Mouse (Mus musculus): ENCODE data around the gene Capzb. TPM values are rescaled to one million over a fixed set of nuclear protein-coding genes. Genes with fewer than 3 reads are reported as not detected.
A peak's percentile ranks its signal among the peaks of the same experiment; 100 is the strongest.

Capzb gene
- polyA plus RNA-seq, 1 experiment = 167 TPM

DNA sequence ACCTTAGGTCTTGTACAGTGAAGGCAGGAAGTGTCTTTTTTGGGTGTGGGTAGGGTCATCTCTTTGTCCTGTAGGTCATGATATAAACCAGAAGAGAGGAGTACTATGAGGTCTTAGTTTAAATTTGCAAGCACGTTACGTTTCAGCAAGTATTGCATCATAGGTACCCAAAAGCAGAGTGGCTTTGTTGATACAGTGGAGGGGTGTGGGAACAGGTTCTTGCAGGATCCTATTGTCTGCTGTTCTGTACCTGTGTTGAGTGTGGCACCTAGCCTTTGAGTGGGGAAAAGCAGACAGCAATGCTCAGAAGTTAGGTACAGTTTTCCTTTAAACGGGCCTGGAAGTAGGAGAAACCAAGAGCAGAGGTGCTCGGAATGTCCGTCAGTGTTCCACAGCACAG is 36.6 kb downstream of the Capzb start:
- H3K4me3 ChIP-seq (ENCODE audit: control insufficient read depth, insufficient read depth, low read length) = no peak overlapping the region
- TF ChIP-seq CTCF (IDR thresholded peaks at IDR 0.05; ENCODE audit: borderline replicate concordance, control insufficient read depth, extremely low read depth, insufficient read depth, low read length, poor library complexity) (no peak), POLR2A (IDR thresholded peaks at IDR 0.05; ENCODE audit: control insufficient read depth, extremely low read depth, insufficient read depth, low read length, poor library complexity) (no peak)
- H3K27me3 ChIP-seq (ENCODE audit: control insufficient read depth, insufficient read depth, low read length) = no peaks in the 10 kb centered on the region
- no peaks in the 10 kb centered on the region; the same call in 1 of the 2 replicates for H3K36me3 ChIP-seq (ENCODE audit: control insufficient read depth, insufficient read depth, low read length)
- 96% methylated on average over 5 of the region's 5 CpGs for WGBS
- H3K27ac ChIP-seq (ENCODE audit: control insufficient read depth, insufficient read depth, low read length) = no peak overlapping the region
- 0 out of 2 replicates have a peak, but pooled peaks cover 8% of the 10 kb centered on the region for H3K4me1 ChIP-seq (replicated peaks; ENCODE audit: control insufficient read depth, insufficient read depth, low read length)
- no peak for DNase-seq

DNA sequence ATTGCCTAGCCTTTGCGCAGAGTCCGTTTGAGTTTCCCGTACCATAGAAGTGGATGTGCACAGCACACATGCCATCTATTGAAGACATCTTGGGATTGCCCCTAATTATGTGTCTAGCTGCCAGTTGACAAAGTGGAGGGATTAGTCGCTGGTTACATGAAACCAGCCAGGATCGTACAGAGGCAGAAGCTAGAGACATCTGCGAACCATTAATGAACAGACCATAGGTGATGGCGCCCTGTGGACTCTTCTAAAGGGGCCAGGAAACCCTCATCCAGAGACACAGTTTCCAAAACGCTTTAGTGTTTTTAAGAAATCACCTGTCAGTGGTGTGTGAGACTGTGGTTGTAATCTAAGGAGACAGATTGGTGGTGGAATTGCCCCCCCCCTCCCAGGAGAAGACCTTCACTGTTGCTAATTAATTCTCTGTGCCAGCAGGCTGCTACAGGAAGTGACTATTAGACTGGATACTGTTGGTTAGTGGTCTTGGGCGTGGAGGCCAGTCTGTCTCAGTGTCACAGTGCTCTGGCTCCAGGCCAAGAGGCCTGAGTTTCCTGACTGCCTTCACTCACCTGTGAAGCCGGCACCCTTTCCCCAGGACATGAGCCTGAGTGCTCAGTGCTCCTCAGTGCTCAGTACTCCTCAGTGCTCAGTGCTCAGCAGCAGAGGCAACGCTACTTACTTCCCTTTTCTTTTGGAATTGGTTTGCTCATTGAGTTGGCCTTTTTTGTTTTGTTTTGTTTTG is 37.8 kb downstream of the Capzb start:
- Histone ChIP-seq H3K36me3 (ENCODE audit: control insufficient read depth, insufficient read depth, low read length) (no peaks in the 10 kb centered on the region; the same call in 1 of the 2 replicates), H3K4me3 (ENCODE audit: control insufficient read depth, insufficient read depth, low read length) (no peak overlapping the region), H3K4me1 (replicated peaks; ENCODE audit: control insufficient read depth, insufficient read depth, low read length) (0 out of 2 replicates have a peak, but pooled peaks cover 5% of the 10 kb centered on the region), H3K27ac (ENCODE audit: control insufficient read depth, insufficient read depth, low read length) (no peak overlapping the region), H3K27me3 (ENCODE audit: control insufficient read depth, insufficient read depth, low read length) (no peaks in the 10 kb centered on the region)
- 75% methylated on average over 11 of the region's 11 CpGs for WGBS
- TF ChIP-seq CTCF (IDR thresholded peaks at IDR 0.05; ENCODE audit: borderline replicate concordance, control insufficient read depth, extremely low read depth, insufficient read depth, low read length, poor library complexity) (no peak), POLR2A (IDR thresholded peaks at IDR 0.05; ENCODE audit: control insufficient read depth, extremely low read depth, insufficient read depth, low read length, poor library complexity) (no peak)
- DNase-seq = no peak

DNA sequence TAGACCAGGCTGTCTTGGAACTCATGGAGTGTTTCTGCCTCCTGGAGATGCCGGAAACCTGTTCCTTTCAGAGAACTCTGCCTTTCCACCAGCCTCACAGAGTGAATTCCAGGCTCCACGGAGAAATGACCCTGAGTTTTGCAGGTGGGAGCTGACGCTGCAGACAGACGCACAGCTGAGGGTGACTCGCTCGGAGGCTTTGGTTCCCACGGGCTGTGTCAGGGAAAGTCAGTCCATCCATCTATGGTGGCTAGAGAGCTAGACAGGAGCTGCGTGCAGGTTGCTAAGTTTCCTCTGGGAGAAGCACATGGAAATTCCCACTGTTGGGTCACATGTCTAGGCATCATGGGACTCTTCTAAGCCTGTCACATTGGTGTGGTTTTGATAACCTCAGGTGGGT is 38.5 kb downstream of the Capzb start:
- 0 out of 2 replicates have a peak, but pooled peaks cover 5% of the 10 kb centered on the region for H3K4me1 ChIP-seq (replicated peaks; ENCODE audit: control insufficient read depth, insufficient read depth, low read length)
- H3K27me3 ChIP-seq (ENCODE audit: control insufficient read depth, insufficient read depth, low read length) = no peaks in the 10 kb centered on the region
- no peak for DNase-seq
- 74% methylated on average over 8 of the region's 8 CpGs for WGBS
- H3K27ac ChIP-seq (ENCODE audit: control insufficient read depth, insufficient read depth, low read length) = no peak overlapping the region
- no peak overlapping the region for H3K4me3 ChIP-seq (ENCODE audit: control insufficient read depth, insufficient read depth, low read length)
- TF ChIP-seq CTCF (IDR thresholded peaks at IDR 0.05; ENCODE audit: borderline replicate concordance, control insufficient read depth, extremely low read depth, insufficient read depth, low read length, poor library complexity) (no peak), POLR2A (IDR thresholded peaks at IDR 0.05; ENCODE audit: control insufficient read depth, extremely low read depth, insufficient read depth, low read length, poor library complexity) (no peak)
- H3K36me3 ChIP-seq (ENCODE audit: control insufficient read depth, insufficient read depth, low read length) = no peaks in the 10 kb centered on the region

DNA sequence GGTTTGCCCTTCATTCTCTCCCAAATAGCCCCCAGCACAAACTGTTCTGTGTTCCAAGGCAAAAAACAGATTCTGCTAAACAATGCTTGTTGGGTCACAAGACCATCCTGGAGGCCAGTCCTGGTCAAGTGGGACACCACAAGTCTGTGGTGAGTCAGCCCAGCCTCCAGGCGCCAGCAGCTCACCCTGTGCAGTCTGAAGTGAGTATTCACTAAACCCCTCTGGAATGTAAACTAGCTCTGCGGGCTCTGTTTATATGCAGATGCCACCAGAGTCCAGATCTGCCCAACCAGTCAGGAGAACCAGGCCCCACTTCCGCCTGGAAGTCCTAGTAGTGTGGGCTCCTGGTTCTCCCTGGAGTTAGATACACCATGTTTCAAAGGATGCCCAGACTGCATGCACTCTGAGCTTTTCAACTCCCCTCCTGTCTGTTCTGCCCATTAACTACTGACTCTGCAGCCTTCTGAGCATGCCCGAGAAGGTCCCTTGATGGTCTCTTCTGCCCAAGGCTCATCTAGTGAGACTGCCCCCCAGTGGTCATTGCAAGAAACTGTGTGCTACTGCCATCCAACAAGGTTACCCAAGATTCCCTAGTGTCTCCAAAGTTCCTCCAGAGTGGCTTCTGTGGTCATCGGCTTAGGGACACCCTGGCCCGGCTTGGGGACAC is 39.9 kb downstream of the Capzb start:
- H3K27ac ChIP-seq (ENCODE audit: control insufficient read depth, insufficient read depth, low read length) = no peak overlapping the region
- H3K36me3 ChIP-seq (ENCODE audit: control insufficient read depth, insufficient read depth, low read length) = no peaks in the 10 kb centered on the region
- 87% methylated on average over 6 of the region's 6 CpGs for WGBS
- no peaks in the 10 kb centered on the region for H3K27me3 ChIP-seq (ENCODE audit: control insufficient read depth, insufficient read depth, low read length)
- TF ChIP-seq CTCF (IDR thresholded peaks at IDR 0.05; ENCODE audit: borderline replicate concordance, control insufficient read depth, extremely low read depth, insufficient read depth, low read length, poor library complexity) (peak; percentile 45; the same call in 1 of the 2 replicates), POLR2A (IDR thresholded peaks at IDR 0.05; ENCODE audit: control insufficient read depth, extremely low read depth, insufficient read depth, low read length, poor library complexity) (no peak)
- H3K4me1 ChIP-seq (replicated peaks; ENCODE audit: control insufficient read depth, insufficient read depth, low read length) = 0 out of 2 replicates have a peak, but pooled peaks cover 5% of the 10 kb centered on the region
- no peak overlapping the region for H3K4me3 ChIP-seq (ENCODE audit: control insufficient read depth, insufficient read depth, low read length)
- DNase-seq = peak; percentile 37

DNA sequence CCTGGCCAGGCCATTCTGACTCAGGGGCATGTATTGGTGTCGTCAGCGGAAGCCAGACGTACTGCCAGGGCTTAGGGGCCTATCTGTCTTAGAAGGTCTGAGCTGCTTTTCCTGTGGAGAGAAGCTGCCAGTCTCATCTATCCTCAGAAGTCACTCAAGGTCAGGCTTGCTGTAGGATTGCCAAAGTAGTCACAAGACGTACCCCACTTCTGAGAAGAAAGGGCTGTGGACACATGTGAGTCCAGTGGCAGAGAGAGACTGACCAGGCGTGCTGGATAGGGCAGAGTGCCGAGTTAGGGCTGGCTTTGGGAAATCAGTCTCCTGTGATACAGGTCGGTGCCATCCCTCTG is 40.4 kb downstream of the Capzb start:
- Histone ChIP-seq H3K27ac (ENCODE audit: control insufficient read depth, insufficient read depth, low read length) (no peak overlapping the region), H3K4me3 (ENCODE audit: control insufficient read depth, insufficient read depth, low read length) (no peak overlapping the region), H3K36me3 (ENCODE audit: control insufficient read depth, insufficient read depth, low read length) (no peaks in the 10 kb centered on the region), H3K4me1 (replicated peaks; ENCODE audit: control insufficient read depth, insufficient read depth, low read length) (0 out of 2 replicates have a peak, but pooled peaks cover 5% of the 10 kb centered on the region), H3K27me3 (ENCODE audit: control insufficient read depth, insufficient read depth, low read length) (no peaks in the 10 kb centered on the region)
- TF ChIP-seq POLR2A (IDR thresholded peaks at IDR 0.05; ENCODE audit: control insufficient read depth, extremely low read depth, insufficient read depth, low read length, poor library complexity) (no peak), CTCF (IDR thresholded peaks at IDR 0.05; ENCODE audit: borderline replicate concordance, control insufficient read depth, extremely low read depth, insufficient read depth, low read length, poor library complexity) (no peak)
- WGBS = 92% methylated on average over 7 of the region's 7 CpGs
- DNase-seq = no peak

DNA sequence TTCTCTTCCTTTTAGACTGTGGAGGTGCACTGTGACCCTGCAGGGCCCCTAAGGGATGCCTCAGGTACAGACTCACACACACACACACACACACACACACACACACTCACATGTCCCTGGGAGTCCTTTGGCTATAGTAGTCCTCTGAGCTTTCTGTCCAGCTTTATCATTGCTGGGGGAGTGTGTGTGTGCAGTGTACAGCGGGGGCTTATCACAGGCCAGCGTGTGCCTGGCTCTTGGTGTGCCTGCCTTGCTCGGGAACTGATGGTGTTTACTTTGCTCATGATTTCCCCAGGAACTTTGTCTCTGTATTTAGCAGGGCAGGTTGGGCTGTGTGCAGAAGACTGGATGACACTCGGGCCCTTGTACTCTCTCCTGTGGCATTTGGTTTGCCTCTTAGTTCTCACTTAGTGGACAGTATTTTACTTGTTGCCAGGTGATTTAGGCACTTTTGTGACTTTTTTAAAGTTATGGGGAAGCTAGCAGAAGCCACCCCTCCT is 41.1 kb downstream of the Capzb start:
- WGBS = 95% methylated on average over 4 of the region's 4 CpGs
- H3K4me1 ChIP-seq (replicated peaks; ENCODE audit: control insufficient read depth, insufficient read depth, low read length) = 0 out of 2 replicates have a peak, but pooled peaks cover 5% of the 10 kb centered on the region
- DNase-seq = no peak
- TF ChIP-seq POLR2A (IDR thresholded peaks at IDR 0.05; ENCODE audit: control insufficient read depth, extremely low read depth, insufficient read depth, low read length, poor library complexity) (no peak), CTCF (IDR thresholded peaks at IDR 0.05; ENCODE audit: borderline replicate concordance, control insufficient read depth, extremely low read depth, insufficient read depth, low read length, poor library complexity) (no peak)
- no peak overlapping the region for H3K27ac ChIP-seq (ENCODE audit: control insufficient read depth, insufficient read depth, low read length)
- H3K27me3 ChIP-seq (ENCODE audit: control insufficient read depth, insufficient read depth, low read length) = no peaks in the 10 kb centered on the region
- peaks cover under 1% of the 10 kb centered on the region for H3K36me3 ChIP-seq (ENCODE audit: control insufficient read depth, insufficient read depth, low read length)
- no peak overlapping the region for H3K4me3 ChIP-seq (ENCODE audit: control insufficient read depth, insufficient read depth, low read length)
